Mouse (Mus musculus) left cerebral cortex, adult 2 months (tissue): ENCODE results near the gene Dgkh. TPM values are rescaled to one million over a fixed set of nuclear protein-coding genes. Genes with fewer than 3 reads are reported as not detected.

Experiments used
- DNase-seq, 2 experiments: peaks; one replicate each; pipeline ENCODE4 v3.0.0; 2021 to 2022; ENCODE audit warnings: low spot score in 2 of 2, mixed read lengths in 1 of 2; ENCODE audit errors: extremely low spot score in 1 of 2
- H3K27ac ChIP-seq: fragments of 200-600 bp; 2 replicates; pipeline ENCODE4 v1.8.1; 2022
- H3K4me3 ChIP-seq: fragments of 200-600 bp; 2 replicates; pipeline ENCODE4 v1.8.1; 2022
- CTCF ChIP-seq: fragments of 200-600 bp; IDR thresholded peaks from 2 replicates; pipeline ENCODE4 v1.8.1; 2022; ENCODE audit warnings: antibody characterized with exemption, mild to moderate bottlenecking, moderate library complexity
- intact Hi-C: fragments of 180-260 bp; cut with DNase I; formaldehyde crosslinking; loops from one replicate; pipeline ENCODE4 v1.15.1; 2025
- total RNA-seq, 2 experiments: library from RNA; stranded (reverse); gene quantifications; 2 replicates each; pipeline ENCODE4 v1.2.3; 2021

Dgkh gene
- total RNA-seq, 2 experiments from 2014 or later: 77.3 to 77.8 TPM

DNA sequence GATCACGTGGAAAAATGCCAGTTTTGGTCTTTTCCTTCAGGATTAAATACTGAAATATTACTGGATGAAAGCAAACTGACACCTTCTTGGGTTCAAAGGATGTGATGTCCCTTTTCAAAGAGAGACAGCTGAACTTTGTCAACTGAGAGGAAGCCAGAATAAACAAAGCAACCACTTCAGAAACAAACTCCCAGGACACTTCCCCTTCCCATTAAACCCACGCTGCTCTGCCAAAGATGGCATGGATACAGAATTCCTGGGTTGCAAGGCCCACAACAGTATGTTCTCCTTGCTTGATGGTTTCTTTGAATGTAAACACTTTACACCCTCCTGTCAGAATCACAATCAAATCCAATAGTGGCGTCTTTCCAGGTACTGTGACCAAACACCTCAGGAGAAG lies 87.0 kb downstream of the Dgkh start:
- DNase-seq: no peak
- intact Hi-C loops: no loop called here
- Histone ChIP-seq H3K27ac (no peak overlapping the region), H3K4me3 (no peak overlapping the region)
- no peak for TF ChIP-seq CTCF

DNA sequence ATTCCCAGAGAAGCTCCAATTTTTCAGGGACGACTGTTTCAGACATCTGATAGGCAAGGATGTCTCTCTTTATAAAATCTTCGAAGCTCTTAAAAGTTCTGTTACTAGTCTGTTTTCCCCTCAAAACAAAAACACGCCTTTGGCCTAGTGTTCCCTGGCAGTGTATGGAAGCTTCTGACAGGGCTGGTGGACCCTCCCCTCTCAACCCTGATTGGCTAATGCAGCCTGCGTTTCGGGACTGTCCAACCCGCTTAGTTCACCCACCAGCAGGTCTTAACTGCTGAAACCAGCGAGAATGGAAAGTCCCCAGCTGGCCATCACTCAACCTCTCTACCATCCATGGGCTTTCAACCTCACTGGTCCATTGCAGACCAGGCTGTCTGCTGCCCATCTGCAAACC lies 91.3 kb downstream of the Dgkh start:
- Histone ChIP-seq H3K4me3 (no peak overlapping the region), H3K27ac (no peak overlapping the region)
- no peak for DNase-seq
- TF ChIP-seq CTCF: no peak
- intact Hi-C loops: no loop called here

DNA sequence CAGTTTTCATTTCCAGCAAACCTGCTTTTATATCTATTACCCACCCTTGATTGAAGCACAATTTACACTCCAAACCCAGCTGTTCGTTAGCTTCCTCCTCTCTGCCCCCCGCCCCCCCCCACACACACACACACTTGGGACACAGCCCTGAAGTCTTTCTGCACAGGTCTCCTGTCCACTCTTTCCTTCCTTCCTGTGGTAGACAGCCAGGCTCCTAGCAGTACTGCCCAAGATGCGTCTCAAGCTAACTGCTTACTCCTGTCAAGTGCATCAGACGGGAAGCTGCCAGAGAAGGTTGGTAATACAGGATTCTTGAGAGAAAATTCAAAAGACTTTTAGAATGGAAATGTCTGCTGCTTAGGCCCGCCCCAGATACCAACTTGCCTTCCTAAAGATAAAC lies 92.9 kb downstream of the Dgkh start:
- no peak for DNase-seq
- no peak overlapping the region for H3K27ac ChIP-seq
- no peak overlapping the region for H3K4me3 ChIP-seq
- intact Hi-C loops: no loop called here
- TF ChIP-seq CTCF: no peak

DNA sequence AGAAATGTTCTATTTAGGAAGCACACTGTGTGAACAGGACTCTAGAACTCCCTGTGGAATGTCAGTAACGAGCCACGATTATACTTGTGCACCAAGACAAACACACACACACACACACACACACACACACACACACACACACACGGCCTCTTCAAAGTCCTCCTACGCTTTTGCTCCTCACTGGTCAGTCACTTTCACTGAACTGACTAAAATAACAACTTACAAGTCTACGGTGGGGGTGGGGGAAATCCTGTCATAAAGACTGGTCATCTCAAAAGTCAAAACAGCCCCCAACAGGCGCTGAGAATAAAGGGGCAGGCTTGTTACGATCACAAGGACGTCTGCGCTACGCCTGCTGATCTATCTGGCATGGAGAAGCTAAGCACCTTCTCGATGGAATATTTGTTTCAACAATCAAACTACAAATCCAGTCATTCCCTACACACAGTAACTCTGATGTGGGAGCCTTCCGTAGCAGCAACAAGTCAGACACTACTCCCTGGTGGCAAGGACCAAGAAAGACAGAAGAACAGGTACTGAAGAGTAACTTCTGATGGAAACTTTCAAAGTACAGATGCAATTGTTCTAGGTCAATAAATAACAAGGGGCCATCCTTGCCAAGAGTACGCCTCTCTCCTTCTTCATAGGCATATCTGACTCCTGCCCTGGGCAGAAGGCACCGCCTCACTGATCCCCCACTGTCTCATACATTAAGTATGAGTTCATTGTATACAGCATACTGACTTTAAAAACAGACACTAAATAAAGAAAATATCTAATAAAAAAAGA lies 96.8 kb downstream of the Dgkh start:
- intact Hi-C loops: no loop called here

DNA sequence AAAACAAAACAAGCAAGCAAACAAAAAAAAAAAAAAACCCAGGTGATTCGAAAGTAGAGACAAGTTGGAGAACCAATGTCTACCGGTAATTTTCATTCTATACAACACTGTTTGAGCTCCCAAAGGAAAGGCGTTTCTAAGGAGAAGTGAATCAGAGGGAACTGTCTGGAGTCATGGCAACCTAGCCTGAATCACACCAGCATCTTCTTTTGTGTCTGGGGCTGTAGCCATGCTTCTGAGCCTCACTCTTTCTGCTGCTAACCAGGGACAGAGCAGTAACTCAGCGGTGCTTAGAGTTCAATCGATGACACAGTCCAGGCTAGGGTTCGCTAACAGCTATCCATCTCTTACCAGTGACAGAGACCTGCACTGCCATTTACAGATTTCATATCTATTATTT lies 99.8 kb downstream of the Dgkh start:
- DNase-seq: no peak
- no peak overlapping the region for H3K4me3 ChIP-seq
- TF ChIP-seq CTCF: no peak
- intact Hi-C loops: no loop called here
- H3K27ac ChIP-seq: no peak overlapping the region

More for the DNA sequence above, 96.8 kb downstream of the Dgkh start:
- TF ChIP-seq CTCF: no peak
- Histone ChIP-seq H3K4me3 (no peak overlapping the region), H3K27ac (no peak overlapping the region)
- DNase-seq: no peak

DNA sequence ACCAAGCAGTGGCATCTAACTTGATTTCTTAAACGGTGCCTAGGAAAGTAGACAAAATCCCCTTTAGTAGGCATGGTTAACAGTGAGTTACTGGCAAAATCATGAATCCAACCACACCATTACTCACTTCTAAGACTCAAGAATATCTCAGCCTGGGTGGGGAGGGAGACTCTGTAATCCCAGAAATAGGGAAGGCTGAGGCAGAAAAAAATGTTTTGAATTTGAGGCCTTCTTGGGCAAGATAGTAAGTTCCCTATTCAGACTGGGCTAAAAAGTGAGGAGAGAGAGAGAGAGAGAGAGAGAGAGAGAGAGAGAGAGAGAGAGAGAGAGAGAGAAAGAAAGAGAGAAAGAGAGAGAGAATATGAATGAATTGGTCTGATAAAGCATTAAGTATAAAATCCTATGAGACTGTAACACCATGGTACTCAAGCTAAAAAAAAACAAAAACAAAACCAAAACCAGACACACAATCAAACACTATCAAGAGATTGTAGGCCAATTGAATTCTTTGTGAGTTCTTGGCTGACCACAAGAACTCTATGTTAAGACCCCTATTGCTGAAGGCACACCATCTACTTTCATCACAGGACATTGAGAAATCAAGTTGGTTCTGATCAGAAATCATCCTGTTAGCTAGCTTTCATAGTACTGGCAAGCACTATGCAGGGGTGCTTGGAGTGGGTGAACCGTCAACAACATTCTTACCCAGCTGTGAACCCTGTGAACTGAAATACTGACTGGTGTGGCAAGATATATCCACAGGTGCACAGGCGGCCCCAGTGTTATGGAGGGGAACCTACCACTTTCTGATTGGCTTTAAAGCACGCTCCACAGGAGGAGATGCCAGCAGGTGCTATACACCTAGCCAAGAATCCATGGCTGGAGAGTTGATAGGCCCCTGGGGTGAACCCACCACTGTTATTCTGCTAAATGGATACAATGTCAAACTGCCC lies 101.4 kb downstream of the Dgkh start:
- TF ChIP-seq CTCF: no peak
- H3K27ac ChIP-seq: no peak overlapping the region
- no peak overlapping the region for H3K4me3 ChIP-seq
- no peak for DNase-seq
- intact Hi-C loops: no loop called here

DNA sequence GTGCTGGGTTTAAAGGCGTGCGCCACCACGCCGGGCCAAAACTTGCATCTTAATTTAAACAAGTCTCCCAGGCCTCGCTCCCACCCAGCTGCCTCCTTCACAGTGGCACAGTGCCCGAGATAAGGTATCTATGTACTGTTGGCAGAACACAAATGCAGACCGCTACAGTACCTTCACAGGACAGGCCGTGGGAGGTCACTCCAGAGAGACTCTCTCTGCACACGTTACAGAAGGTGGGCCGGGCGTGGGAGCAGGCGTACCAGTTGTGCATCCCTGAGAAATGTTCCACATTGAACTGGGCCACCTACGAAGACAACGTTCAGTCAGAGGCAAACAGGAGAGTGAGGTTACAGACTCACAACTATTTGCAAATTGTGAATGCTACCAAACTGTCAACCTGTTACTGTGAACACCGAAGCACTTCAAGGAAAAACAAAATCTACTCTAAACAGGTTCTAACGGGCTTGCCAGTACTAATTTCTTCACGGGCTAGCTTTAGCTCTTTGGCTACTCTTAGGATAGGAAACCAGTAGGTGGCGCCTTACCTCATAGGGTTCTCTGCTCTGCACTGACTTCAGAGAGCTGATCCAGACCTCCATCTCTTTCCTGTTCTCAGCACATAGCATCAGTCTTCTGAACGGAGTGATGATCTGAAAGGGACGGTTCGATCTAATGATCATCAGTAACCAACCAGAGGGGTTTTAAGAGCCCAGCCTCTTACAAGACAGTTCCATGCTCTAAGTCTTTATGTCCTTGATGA lies 104.9 kb downstream of the Dgkh start:
- peak; percentile 78 for TF ChIP-seq CTCF
- peak in 1 of 2 experiments; percentile 55 for DNase-seq
- Histone ChIP-seq H3K4me3 (no peak overlapping the region), H3K27ac (no peak overlapping the region)
- intact Hi-C loops: loop anchor here (1.0 kb wide), 1 partner anchor 23 kb away; no protein-coding TSS in a partner anchor

DNA sequence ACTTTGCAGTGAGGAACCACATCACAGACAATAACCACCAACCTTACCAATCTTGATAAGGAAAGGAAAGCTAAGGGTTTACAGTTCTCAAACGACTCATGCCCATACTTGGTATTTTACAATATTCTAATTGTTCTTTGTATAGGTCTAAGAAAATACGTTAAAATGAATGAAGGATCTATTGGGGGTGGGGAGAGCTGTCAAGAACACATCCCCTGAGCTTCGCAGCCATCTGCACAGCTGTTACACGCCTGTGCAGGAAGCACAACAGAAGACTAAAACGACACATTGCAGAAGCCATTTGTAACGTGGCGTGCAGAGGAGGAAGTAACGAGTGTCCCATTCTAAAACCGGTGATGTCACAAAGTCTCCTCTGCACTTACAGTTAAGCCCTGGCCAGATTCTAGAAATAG lies 113.7 kb downstream of the Dgkh start:
- Histone ChIP-seq H3K4me3 (no peak overlapping the region), H3K27ac (no peak overlapping the region)
- no peak for DNase-seq
- TF ChIP-seq CTCF: no peak
- intact Hi-C loops: no loop called here

DNA sequence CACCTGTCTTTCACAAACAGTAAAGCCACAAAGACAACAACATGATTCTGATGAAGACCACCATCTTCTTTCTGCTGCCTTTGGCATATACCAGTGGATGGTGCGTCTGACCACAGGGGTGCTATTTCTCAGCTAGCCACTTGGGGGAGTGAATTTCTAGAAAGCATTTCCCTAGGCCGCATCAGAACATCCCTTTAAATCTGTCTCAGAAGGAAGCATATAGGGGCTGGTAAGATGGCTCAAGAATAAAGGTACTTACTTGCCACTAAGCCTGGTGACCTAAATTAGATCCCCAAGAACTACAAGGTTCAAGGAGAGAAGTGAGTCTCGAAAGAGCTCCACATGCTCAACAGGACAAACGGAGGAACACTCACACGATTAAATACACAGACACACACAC lies 119.0 kb downstream of the Dgkh start:
- Histone ChIP-seq H3K4me3 (no peak overlapping the region), H3K27ac (no peak overlapping the region)
- DNase-seq: no peak
- TF ChIP-seq CTCF: peak; percentile 72
- intact Hi-C loops: loop anchor here (5.0 kb wide), 1 partner anchor 494 kb away; no protein-coding TSS in a partner anchor

DNA sequence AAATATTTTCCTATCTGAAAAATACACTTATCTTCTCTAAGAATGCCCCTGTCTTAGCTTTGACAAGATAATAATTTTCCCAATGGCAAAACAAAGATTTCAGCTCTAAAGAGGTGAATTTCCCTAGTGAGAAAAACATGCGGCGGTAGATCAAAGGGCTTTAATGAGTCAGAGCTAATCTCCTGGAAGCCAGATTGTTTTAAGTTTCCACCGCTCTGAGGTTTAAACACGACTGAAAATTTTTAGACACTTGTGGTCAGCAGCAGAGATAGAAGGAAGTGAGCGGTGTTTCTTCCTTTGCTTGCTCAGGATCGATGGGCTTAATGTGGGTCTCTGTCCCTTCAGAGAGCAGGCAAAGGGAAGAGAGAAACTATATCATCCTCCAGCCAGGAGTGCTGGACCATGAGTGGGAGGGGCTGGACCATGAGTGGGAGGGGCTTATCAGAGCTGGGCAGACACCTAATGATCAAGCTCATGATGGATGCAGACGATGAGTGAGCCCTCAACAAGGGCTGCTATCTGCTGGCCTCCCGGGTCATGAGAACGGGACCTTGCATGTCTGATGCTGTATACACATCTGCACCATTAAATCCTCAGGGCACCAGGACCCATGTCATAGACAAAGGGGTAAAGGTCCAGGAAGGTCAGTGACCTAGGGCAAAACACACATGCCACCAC lies 120.3 kb downstream of the Dgkh start:
- TF ChIP-seq CTCF: no peak
- intact Hi-C loops: loop anchor here (5.0 kb wide), 1 partner anchor 495 kb away; no protein-coding TSS in a partner anchor
- DNase-seq: no peak
- no peak overlapping the region for H3K4me3 ChIP-seq
- H3K27ac ChIP-seq: no peak overlapping the region

DNA sequence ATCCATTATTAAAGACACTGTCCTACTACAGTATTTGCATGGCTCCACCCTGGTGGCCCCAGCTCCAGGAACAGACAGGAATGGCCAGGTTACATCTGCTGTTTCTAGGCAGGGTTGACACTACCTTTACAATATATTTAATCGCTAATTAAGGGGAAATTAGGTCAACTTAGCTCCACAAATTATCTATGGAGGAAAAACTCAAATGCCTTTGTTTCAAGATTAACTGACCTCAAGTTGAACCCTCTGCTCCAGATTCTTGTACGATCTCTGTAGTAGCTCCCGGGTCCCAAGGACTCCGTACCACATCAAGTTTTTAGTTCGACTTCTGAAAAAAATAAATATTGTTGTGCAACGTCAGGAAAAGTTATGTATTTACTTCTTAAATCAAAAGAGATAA lies 137.7 kb downstream of the Dgkh start:
- Histone ChIP-seq H3K4me3 (no peak overlapping the region), H3K27ac (no peak overlapping the region)
- no peak for DNase-seq
- TF ChIP-seq CTCF: no peak
- intact Hi-C loops: no loop called here
